Comparison of ENCODE assay signal across 11 mouse cellular contexts in genomic region chr9:63953691-63954090, GRCm38 (mm10).
A peak's percentile ranks its signal among the peaks of the same experiment; 100 is the strongest.
DNase-seq lines count a peak whose midpoint lies in the region; ATAC-seq and TF ChIP-seq lines count a peak whose summit lies in the region.
"Had no signal": no experiment of that assay in that cellular context is flagged by ENCODE, and none has a peak within 500 bp of the region (broad histone marks: within the 10 kb centered on the region; RNA-seq: fewer than 3 reads in every experiment).

No protein-coding gene starts in this region.

- no peaks in the 10 kb centered on the region for H3K79me2 ChIP-seq in heart, adult 2 months (replicated peaks; ENCODE audit: control insufficient read depth, insufficient read depth, low read length)

- ATAC-seq in forebrain, embryonic 15.5 days (replicated peaks), result peak; percentile 11; the same call in 1 of the 2 replicates
- peak; percentile 56; the same call in 1 of the 2 replicates for ATAC-seq in midbrain, embryonic 15.5 days (replicated peaks)
- ATAC-seq: inflammation-experienced regulatory T-cells, adult 6 months had no signal

- intact Hi-C loops in heart, adult 2 months (cut with DNase I), result no loop called here

- no peak overlapping the region for H3K9ac ChIP-seq in heart, adult 2 months (ENCODE audit: low read depth, low read length)
- peak overlapping the region; percentile 38; the same call in 1 of the 2 replicates for H3K9ac ChIP-seq in forebrain, embryonic 15.5 days (replicated peaks)
- no peak overlapping the region for H3K9ac ChIP-seq in midbrain, embryonic 15.5 days
- H3K9ac ChIP-seq: stomach, embryonic 15.5 days had no signal

- H3K4me2 ChIP-seq in forebrain, embryonic 15.5 days (replicated peaks), result peak overlapping the region; percentile 38
- peak overlapping the region; percentile 40 for H3K4me2 ChIP-seq in midbrain, embryonic 15.5 days
- H3K4me2 ChIP-seq: stomach, embryonic 15.5 days had no signal

- peak overlapping the region; percentile 72 for H3K27ac ChIP-seq in heart, embryonic 10.5 days
- H3K27ac ChIP-seq in heart, adult 2 months, result no peak overlapping the region
- no peak overlapping the region for H3K27ac ChIP-seq in forebrain, embryonic 15.5 days (replicated peaks)
- no peak overlapping the region for H3K27ac ChIP-seq in midbrain, embryonic 15.5 days
- no peak overlapping the region for H3K27ac ChIP-seq in kidney, adult 2 months (ENCODE audit: insufficient read depth, low read depth, low read length)
- H3K27ac ChIP-seq: stomach, embryonic 15.5 days had no signal

- peaks cover 53% of the 10 kb centered on the region for H3K36me3 ChIP-seq in heart, embryonic 10.5 days
- no peaks in the 10 kb centered on the region for H3K36me3 ChIP-seq in heart, adult 2 months (ENCODE audit: control insufficient read depth, insufficient read depth, low read length)
- H3K36me3 ChIP-seq in forebrain, embryonic 15.5 days, result no peaks in the 10 kb centered on the region
- no peaks in the 10 kb centered on the region for H3K36me3 ChIP-seq in midbrain, embryonic 15.5 days (replicated peaks)
- no peaks in the 10 kb centered on the region for H3K36me3 ChIP-seq in kidney, adult 2 months (ENCODE audit: control insufficient read depth, insufficient read depth, low read length)

- WGBS in heart, embryonic 10.5 days, result 65% methylated on average over 35 of the region's 35 CpGs
- 83% methylated on average over 35 of the region's 35 CpGs for WGBS in heart, adult 2 months
- 39% methylated on average over 35 of the region's 35 CpGs for WGBS in forebrain, embryonic 15.5 days
- WGBS in midbrain, embryonic 15.5 days, result 35% methylated on average over 35 of the region's 35 CpGs
- 85% methylated on average over 35 of the region's 35 CpGs for WGBS in kidney, adult 2 months

- no peaks in the 10 kb centered on the region for H3K9me3 ChIP-seq in heart, embryonic 10.5 days
- no peaks in the 10 kb centered on the region for H3K9me3 ChIP-seq in forebrain, embryonic 15.5 days
- no peaks in the 10 kb centered on the region for H3K9me3 ChIP-seq in midbrain, embryonic 15.5 days
- H3K9me3 ChIP-seq: stomach, embryonic 15.5 days had no signal

- H3K4me3 ChIP-seq in heart, embryonic 10.5 days, result no peak overlapping the region
- no peak overlapping the region for H3K4me3 ChIP-seq in heart, adult 2 months
- peak overlapping the region; percentile 30 for H3K4me3 ChIP-seq in forebrain, embryonic 15.5 days
- H3K4me3 ChIP-seq in midbrain, embryonic 15.5 days, result peak overlapping the region; percentile 17; the same call in 1 of the 2 replicates
- H3K4me3 ChIP-seq in kidney, adult 2 months (ENCODE audit: insufficient read depth, low read depth, low read length), result no peak overlapping the region
- H3K4me3 ChIP-seq: stomach, embryonic 15.5 days had no signal

- H3K27me3 ChIP-seq in heart, embryonic 10.5 days (ENCODE audit: insufficient read depth, poor library complexity, severe bottlenecking), result no peaks in the 10 kb centered on the region
- H3K27me3 ChIP-seq in heart, adult 2 months (ENCODE audit: control insufficient read depth, insufficient read depth, low read length), result no peaks in the 10 kb centered on the region
- no peaks in the 10 kb centered on the region for H3K27me3 ChIP-seq in forebrain, embryonic 15.5 days
- no peaks in the 10 kb centered on the region for H3K27me3 ChIP-seq in midbrain, embryonic 15.5 days (replicated peaks)
- no peaks in the 10 kb centered on the region for H3K27me3 ChIP-seq in kidney, adult 2 months (replicated peaks; ENCODE audit: control insufficient read depth, insufficient read depth, low read length)
- H3K27me3 ChIP-seq: stomach, embryonic 15.5 days had no signal

- no peak for TF ChIP-seq CTCF in heart, adult 2 months (IDR thresholded peaks at IDR 0.05)
- no peak for TF ChIP-seq CTCF in kidney, adult 2 months (conservative IDR thresholded peaks at IDR 0.05; ENCODE audit: insufficient read depth, insufficient read length, low read depth, low read length)

- peaks cover 95% of the 10 kb centered on the region for H3K4me1 ChIP-seq in heart, embryonic 10.5 days
- H3K4me1 ChIP-seq in heart, adult 2 months (ENCODE audit: control insufficient read depth, insufficient read depth, low read length), result peaks cover 6% of the 10 kb centered on the region
- peaks cover 9% of the 10 kb centered on the region for H3K4me1 ChIP-seq in forebrain, embryonic 15.5 days
- peaks cover 10% of the 10 kb centered on the region for H3K4me1 ChIP-seq in midbrain, embryonic 15.5 days
- peaks cover 10% of the 10 kb centered on the region; the same call in 1 of the 2 replicates for H3K4me1 ChIP-seq in kidney, adult 2 months (ENCODE audit: control insufficient read depth, insufficient read depth, low read length)

- TF ChIP-seq POLR2A in heart, adult 2 months (IDR thresholded peaks at IDR 0.05; ENCODE audit: insufficient read depth, low read depth, low read length), result no peak
- no peak for TF ChIP-seq POLR2A in kidney, adult 2 months (IDR thresholded peaks at IDR 0.05; ENCODE audit: low read depth, low read length)

- TF ChIP-seq EP300 in heart, adult 2 months (IDR thresholded peaks at IDR 0.05; ENCODE audit: insufficient read depth, low read depth, low read length), result no peak

- peak; percentile 74 for DNase-seq in heart, embryonic 10.5 days (ENCODE audit: low spot score)
- DNase-seq in heart, adult 2 months, result no peak
- DNase-seq in ES-CJ7 (ENCODE audit: low read depth, low spot score), result peak; percentile 70
- DNase-seq in adrenal gland, postnatal 14 days, result no peak
- no peak for DNase-seq in urinary bladder, adult 18-20 months (ENCODE audit: low spot score in 2 of 2)
- DNase-seq in kidney, adult 2 months, result no peak
- DNase-seq: cerebellum, postnatal 36 days had no signal

Comparison
In these comparisons a context has a peak if more than half of its experiments do, and no peak if none do; other contexts are left out.
1. DNase-seq: peak in heart, embryonic 10.5 days (single experiment) and ES-CJ7 (single experiment); none in heart, adult 2 months (0 of 2), adrenal gland, postnatal 14 days (single experiment), urinary bladder, adult 18-20 months (0 of 2) and kidney, adult 2 months (single experiment).
2. H3K4me3 ChIP-seq: peak in forebrain, embryonic 15.5 days (single experiment) and midbrain, embryonic 15.5 days (single experiment); none in heart, embryonic 10.5 days (single experiment), heart, adult 2 months (single experiment) and kidney, adult 2 months (single experiment).